Mouse (Mus musculus) lung, postnatal 0 days (tissue): ENCODE results near the gene Tarbp2.

Source experiments
- CTCF ChIP-seq: IDR thresholded peaks from 2 replicates; pipeline ENCODE4 v1.5.1; 2016; ENCODE audit warnings: antibody characterized with exemption, mild to moderate bottlenecking
- EP300 ChIP-seq: IDR thresholded peaks from 2 replicates; pipeline ENCODE4 v1.6.1; 2016; ENCODE audit warnings: antibody characterized with exemption, mild to moderate bottlenecking, control low read depth

DNA sequence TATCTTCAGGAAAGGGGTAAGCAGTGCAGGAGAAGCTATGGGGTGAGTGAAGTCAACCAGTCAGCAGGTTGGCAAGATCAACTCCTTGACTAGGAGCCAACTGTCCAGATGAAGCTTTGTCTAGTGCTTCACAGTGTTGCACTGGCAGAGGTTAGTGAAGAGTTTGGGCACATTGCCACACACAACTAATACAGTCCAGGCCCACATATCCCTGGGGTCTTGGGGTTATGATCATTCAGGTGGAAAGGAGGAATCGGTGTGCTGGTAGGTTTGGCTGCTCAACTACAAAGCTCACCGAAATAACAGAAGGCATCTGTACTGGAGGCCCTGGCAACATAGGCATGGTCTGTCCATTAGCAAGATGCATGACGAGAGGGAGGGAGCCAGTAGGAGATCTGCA is 29.5 kb downstream of the Tarbp2 start:
- no peak for TF ChIP-seq CTCF
- no peak for TF ChIP-seq EP300
